Mouse (Mus musculus) heart, adult 2 months (tissue): ENCODE data around the gene C1qc.

Experiments used
- CTCF ChIP-seq: fragments of 200-600 bp; IDR thresholded peaks from 2 replicates; pipeline ENCODE4 v1.8.1; 2022; ENCODE audit warnings: antibody characterized with exemption, mild to moderate bottlenecking, moderate library complexity
- POLR2A ChIP-seq: fragments of 200-500 bp; IDR thresholded peaks from 2 replicates; pipeline ENCODE4 v1.6.1; 2011; ENCODE audit warnings: mild to moderate bottlenecking, low read depth, low read length, control low read depth; ENCODE audit not compliant: insufficient read depth

DNA sequence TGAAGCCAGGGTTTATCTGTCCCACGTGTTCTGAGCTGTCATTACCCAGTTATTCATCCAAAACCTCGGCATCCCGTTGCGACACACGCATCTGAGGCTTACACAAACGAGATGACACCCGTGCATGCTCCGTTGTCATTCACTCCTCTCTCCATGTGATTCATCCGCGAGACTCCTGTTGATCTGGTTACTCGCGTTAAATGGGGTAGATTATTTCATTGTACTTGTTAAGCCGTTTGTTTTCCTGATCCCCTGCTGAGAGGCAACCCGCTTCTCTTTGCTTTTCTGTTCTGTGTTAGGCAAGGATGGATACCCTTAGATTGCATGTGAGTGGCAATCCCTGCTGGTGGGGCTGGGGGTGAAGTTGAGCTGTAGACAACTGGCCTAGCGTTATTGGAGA, 32.9 kb upstream of the C1qc start:
- TF ChIP-seq CTCF (no peak), POLR2A (no peak)
